Mouse (Mus musculus) v-Abl transformed pro-B cells (cell line): Measurements from ENCODE around the gene Slc9a3r1.

Experiments
- in situ Hi-C, 2 experiments: fragments of 400-800 bp; cut with MboI; formaldehyde crosslinking; loops; one replicate each; pipeline ENCODE4 v1.15.1; 2025; ENCODE audit not compliant: unreplicated experiment in 2 of 2

The Slc9a3r1 gene

DNA sequence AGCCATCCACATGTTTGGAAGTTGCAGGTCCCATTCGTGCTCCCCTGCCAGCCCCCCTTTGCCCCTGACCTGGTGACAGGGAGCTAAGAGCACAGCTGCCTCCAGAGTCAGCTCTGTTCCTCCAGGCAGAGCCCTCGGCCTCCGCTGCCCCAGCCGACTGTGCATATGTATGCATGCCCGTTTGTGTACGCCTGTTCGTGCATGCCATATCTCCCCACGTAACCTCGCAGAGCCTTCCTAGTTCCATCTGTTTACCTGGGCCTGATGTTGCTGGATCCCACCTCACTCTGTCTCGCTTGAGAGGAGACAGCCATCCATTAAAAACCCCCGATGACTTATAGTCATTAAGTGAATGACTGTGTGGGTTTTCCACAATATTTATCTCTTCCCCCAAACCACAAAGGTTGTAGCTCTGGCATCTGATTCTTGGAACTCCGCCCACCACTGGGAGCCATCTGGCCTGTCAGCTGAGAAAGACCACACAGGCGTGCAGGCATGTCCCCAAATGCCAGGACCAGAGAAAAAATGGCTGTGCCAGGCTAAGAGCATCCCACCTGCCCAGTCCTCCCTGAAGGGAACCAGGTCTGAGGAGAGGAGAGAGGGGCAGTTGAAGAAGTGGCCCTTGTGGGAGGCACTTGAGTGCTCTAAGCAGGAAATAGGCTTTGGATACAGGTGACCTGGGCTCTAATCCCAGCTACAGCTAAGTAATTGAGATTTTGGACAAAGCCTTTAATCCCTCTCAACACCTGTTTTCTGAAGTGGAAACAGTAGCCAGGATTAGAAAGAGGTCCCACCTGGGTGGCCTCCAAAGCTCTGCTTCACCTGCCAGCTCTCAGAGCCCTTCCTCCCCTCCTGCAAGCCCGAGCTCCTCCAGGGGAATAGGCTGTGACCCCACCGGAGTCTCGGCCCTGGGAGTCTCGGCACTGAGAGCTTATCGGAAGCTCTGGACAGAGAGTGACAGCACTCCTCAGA is 54.6 kb downstream of the Slc9a3r1 start:
- in situ Hi-C loops = no loop called here

DNA sequence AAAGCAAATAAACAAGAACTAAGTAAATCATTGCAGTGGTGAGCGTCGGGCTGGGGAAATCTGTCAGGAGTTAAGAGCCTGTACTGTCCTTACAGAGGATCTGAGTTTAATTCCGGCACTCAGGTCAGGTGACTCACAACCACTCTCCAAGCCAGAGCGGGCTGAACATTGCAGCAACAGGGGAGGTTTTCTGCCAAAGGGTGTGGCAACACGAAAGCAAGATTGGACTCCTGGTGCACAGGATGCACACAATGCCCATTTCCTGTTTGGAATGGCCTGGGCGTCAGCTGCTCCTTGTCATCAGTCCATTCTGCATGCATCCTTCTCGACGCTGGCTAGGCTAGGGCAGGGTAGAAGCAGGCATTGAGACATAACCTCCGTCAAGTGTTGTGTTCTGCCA is 56.1 kb downstream of the Slc9a3r1 start:
- in situ Hi-C loops = no loop called here

GRCm38 (mm10) chr11:115219685-115220084 is 56.5 kb downstream of the Slc9a3r1 start:
- in situ Hi-C loops = no loop called here

DNA sequence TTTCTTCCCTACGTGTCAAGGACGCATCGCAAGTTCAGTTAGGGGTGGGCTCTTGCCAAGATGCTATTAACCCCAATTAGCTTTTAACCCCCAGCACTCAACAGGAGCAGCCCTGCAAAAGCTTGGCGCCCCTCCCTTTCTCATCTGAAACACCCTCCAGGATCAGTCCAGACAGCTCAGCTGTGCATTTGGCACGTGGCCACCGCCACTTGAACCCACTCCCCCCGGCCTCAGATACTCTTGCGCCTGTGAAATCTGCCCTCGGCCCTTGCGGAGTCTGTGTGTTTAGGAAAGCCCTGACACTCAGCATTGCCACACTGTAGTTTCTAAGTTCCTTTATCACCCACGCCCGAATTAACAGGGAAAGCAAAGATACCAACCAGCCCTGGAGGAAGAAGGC is 58.9 kb downstream of the Slc9a3r1 start:
- in situ Hi-C loops = no loop called here

GRCm38 (mm10) chr11:115222570-115222969 is 59.4 kb downstream of the Slc9a3r1 start:
- in situ Hi-C loops = no loop called here

DNA sequence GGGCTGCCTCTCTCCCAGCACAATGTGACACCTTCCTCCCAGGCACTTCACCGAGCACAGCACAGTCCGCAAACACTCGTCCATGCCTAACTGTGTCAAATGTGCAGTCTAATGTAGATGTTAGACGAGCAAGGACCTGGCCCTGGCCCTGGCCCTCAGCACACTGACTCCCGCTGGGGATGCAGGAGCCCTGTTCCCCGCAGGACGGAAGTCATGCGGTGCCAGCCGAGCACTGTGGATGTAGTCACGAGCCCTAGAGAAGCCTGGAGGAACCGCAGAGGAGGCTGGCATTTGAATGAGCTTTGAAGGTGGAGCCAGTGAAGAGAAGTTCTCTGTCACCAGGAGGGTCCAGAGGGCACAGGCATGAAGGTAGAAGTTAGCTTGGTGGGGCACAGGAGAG is 60.3 kb downstream of the Slc9a3r1 start:
- in situ Hi-C loops = no loop called here

- in situ Hi-C loops = no loop called here
Measured at GRCm38 (mm10) chr11:115223877-115224276, 60.7 kb downstream of the Slc9a3r1 start.

- in situ Hi-C loops = no loop called here
Measured at GRCm38 (mm10) chr11:115224889-115225288, 61.7 kb downstream of the Slc9a3r1 start.

DNA sequence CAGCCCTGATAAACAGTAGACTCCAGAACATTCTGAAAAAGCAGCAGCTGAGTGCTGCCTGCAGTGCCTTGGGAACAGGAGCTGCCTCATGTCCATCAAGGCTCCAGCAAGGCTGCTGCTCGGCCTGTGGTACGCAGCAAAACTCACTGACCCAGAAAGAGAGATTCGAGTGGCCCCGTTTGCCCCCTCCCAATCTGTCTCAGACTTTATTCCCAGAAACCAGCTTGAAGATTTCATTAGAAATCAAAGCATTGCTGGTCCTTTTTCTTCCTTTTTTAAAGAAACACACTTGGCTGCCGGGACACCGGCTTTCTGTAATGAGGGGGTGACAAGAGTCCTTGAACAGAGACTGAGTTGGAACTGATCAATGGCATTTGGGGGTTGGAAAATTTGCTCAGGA is 62.2 kb downstream of the Slc9a3r1 start:
- in situ Hi-C loops = no loop called here

DNA sequence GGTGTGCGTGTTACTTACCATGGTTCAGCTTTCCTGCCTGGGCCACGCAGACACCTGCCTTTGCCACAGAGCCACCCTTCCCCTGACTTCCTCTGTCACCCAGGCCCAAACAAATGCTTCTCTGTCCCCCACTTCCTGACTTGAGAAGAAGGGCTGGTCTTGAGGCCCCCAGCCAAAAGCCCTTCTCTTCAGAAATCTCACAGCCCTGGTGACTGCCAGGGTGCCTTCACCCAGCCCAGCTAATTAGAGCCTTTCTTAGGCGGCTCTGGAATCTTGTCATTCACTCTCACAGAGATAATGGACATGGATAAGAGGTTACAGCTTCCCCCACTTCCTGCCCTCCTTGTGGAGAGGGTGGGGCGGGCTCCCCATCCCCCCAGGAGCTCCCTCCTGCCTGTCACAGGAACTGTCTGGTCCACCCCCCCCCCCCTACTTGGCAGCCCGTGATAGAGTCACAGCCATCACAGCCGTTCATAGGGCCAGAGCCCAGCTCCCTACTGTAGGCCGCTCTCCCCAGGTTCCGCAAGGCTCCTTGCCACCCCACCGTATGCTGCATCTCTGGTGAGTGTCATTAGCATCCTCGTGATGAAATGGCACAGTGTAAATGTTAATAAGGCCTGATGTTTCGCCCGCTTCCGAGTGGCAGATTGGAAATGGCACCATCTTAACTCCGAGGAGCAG is 63.8 kb downstream of the Slc9a3r1 start:
- in situ Hi-C loops = no loop called here

GRCm38 (mm10) chr11:115227640-115228039 is 64.5 kb downstream of the Slc9a3r1 start:
- in situ Hi-C loops = no loop called here

DNA sequence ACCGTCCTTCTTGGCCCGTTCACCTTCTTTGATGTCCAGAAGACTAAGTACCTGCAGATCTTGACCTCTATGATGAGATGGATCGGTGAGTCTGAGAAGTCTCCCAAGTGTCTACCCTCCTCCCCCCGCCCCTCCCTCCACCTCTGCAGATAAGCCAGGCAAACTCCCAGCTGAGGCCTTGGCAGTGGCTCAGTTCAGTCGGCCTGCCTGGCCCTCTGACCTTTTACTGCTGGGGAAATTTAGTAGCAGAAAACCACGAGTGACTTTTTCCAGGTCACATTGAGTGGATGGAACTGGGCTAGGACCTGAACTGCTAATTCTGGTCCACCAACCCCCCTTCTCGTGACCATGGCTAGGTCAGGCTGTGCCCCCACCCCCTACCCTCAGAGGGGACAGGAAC is 65.3 kb downstream of the Slc9a3r1 start:
- in situ Hi-C loops = no loop called here

GRCm38 (mm10) chr11:115229021-115229930 is 66.1 kb downstream of the Slc9a3r1 start:
- in situ Hi-C loops = no loop called here
